Mouse (Mus musculus) frontal cortex, postnatal 10 days (tissue): ENCODE results near the gene Spats2l.

Experiments
- DNase-seq, 2 experiments: peaks; one replicate each; pipeline ENCODE4 v3.0.0; 2022; ENCODE audit warnings: low spot score in 2 of 2, mixed read lengths in 1 of 2

Spats2l gene

DNA sequence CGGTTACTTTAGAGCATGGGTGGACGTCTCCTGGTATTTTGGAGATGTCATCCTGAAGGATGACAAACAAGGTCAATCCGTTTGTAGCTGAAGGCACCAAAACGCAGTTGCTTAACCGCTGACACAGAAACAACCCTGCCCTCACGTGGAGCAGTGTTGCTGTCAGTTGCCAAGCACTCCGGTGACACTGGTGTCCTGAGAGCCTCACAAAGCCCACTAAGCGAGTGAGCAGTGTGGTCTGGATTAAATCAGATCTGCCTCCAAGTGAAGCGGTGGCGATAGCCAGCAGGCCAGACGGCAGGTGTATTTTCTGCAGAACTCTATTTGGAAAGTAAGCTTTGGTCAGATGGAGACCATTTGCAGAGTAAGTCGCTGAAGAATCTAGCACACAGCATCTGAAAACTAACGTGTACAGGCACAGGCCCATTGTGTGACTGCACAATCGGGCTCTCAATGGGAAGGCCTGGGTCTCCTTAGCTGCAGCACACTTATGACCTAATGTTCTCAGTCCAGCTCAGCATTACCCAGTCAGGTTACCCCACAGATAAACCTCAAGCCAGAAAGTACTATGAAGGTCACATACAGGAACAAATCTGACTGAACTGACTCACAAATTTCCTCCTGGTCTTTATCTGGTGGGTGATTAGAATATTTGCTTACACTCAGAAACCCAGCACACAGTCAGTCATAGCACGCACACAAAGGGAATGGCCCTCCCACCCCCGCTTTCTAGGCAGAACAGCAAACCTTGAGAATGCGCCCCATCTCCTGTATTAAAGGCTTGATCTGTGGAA is 51.2 kb downstream of the Spats2l start:
- no peak for DNase-seq

GRCm38 (mm10) chr1:57826245-57826644 is 52.3 kb downstream of the Spats2l start:
- no peak for DNase-seq

DNA sequence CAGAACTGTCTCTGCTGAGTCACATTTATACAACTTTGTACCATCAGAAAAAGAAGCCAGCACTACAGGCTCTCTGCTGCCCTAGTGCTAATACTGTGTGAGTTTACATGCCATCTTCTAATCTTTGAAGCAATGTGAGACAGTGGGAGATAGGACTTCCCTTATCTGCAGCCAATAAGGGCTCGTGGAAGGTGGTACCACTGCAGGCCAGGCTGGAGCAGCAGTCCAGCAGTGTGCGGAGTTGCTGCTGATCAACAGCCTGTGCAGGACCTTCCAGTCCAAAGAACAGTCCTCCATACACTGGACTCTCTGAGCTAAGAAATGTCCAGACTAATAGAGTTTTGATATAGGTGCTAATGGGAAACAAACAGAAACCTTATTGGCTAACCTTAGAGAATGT is 59.2 kb downstream of the Spats2l start:
- DNase-seq = no peak

DNA sequence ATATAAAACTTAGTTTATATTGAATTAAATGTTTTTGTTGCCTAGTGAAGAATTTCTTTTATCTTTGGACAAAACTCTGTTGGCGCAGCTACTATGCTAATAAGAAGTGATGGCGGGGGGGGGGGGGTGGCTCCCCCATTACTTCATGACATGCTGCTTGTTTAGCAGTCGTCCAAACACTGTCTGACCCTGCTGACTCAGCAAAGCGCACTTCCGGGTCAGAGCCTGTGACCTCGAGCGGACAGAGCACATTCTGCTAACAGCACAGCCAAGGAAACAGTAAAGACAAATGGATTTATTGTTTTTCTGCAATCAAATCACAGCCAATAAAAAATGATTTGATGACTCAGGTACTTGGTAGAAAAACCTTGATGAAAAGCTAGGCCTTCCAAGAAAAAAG is 61.2 kb downstream of the Spats2l start:
- no peak for DNase-seq

GRCm38 (mm10) chr1:57836686-57837317 is 62.8 kb downstream of the Spats2l start:
- no peak for DNase-seq

GRCm38 (mm10) chr1:57839863-57840262 is 65.9 kb downstream of the Spats2l start:
- no peak for DNase-seq

DNA sequence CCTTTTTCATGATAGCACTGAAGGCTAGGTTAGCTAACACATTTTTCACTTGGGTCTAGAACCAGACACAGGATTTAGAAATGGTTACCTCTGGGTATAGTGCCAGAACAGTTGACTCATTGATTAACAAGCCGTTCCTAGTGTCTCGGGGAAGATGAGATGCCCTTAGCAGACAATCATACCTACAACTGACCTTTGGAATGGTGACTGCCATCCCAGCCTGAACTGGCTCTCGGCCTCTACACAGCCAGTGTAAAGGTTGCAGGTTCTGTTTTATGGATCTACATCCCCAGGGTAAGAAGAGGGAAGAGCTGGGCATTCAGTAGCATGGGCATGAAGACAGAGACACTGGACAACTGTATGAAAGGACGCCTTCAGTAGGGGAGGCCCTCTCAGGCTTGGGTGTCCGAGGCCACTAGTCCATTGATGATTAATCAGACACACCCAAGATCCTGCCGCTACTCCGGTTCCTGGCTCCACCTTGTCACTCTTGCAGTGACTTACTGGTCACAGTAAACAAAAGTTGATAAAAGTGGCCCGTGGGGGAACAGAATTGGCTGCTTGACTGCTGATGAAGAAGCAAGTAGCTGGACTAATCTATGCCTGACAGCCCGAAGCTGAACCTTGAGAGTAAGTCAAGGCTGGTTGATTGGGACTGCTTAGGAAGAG is 71.2 kb downstream of the Spats2l start:
- DNase-seq = no peak

- DNase-seq = no peak
These were observed 73.1 kb downstream of the Spats2l start for GRCm38 (mm10) chr1:57846856-57847698.

DNA sequence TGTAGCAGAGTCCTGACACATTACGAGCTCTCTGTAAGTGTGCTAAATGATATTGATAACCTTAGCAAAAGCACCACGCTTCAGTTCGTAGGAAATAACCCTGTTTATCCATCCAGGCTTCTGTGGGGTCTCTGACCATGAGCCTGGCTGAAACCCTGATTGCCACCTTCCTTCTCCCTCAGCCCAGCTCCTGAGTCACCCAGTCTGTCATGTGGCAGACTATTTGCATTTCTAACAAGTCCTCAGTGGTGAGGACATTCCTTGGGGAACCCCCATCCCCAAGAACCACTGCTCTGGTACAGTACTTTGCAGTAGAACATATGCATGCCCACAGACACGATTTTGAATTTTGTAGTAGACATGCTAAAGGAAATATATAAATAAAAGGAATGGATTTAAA is 75.1 kb downstream of the Spats2l start:
- no peak for DNase-seq

DNA sequence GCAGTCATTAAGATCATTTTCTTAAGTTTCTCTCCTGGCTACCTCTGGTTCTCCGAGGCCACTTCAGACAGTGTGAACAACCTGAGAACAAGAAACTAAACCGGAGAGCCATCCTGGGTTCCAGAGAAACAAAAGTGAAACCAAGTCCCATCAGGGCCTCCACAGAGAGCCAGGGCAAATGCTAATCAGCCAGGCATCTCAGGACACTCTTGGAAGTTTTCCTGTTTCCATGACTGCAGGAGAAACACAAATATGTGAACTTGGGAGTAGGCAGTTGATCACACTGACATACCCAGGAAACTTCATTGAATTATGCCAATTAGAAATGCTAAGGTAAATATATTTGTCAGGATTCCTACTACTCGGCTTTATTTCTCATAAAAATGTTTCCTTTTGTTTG is 76.0 kb downstream of the Spats2l start:
- DNase-seq = no peak

GRCm38 (mm10) chr1:57851871-57852270 is 77.9 kb downstream of the Spats2l start:
- no peak for DNase-seq

DNA sequence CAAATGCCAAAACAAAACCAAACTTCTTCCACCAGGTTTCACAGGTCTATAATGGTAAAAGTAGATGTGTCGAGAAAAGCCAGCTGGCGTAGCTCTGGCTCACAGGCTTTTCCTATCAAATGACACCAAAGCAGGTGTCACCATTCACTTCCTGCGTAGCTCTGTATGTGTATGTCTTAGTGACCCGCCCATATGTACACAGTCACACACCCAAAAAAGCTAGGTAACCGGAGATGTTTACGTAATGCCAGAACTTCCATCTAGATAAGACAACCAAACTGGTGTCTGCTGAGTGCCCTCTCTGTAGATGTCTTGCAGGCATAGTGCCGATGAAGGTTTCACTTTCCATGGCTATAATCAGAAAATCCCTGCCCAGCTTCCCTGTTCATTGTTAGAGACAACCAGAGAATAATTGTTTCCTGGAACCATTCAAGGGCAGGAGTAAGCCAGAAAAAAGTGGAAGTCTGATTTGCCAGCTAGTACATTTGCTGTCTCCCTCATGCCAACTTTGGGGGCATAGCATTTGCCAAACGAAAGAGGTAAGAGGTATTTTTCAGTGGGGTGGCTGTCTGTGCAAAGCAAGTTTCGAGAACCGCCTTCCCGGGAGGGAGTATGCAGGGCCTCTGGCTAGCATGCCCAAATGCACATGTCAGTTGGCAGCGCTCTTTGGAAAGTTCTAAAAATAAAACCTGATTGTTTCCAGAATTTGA is 78.8 kb downstream of the Spats2l start:
- no peak for DNase-seq

DNA sequence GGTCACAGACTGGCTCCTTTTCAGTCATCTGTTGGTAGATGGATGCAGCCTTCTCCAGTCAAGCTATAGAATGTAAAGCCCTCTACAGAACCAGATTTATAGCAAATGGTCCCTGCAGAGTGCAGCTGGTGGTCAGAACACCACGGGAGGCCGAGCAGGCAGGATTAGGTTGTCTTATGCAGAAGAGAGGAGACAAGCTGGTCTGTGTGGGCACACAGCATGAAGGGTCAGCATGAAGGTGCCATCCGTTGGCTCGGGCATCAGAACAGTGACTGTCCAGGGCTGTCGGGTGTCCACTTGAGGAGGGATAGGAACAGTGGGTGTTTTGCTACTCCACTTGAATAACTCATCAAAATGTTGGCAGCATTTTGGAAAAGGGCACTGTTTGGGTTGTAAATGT is 83.8 kb downstream of the Spats2l start:
- DNase-seq = no peak

DNA sequence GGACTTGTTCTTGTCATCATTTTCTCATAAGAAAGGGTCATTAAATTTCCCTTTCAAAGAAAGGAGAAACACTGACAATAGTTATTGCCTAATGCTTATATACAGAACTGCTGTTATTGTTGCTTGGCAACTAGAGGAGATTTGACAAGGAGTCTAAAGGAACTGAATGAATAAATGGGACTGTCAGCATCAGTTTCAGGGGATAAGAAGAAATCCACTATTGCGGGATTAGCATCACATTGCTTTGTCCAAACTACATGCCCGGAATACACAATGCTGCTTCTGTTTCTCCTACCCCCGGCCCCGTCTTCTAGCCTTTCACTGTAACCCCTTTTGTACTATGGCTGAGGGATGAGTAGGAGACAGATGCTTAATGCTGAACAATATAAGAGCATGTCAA is 88.1 kb downstream of the Spats2l start:
- DNase-seq = no peak

- no peak for DNase-seq
These were observed 94.7 kb downstream of the Spats2l start for GRCm38 (mm10) chr1:57868651-57869050.

DNA sequence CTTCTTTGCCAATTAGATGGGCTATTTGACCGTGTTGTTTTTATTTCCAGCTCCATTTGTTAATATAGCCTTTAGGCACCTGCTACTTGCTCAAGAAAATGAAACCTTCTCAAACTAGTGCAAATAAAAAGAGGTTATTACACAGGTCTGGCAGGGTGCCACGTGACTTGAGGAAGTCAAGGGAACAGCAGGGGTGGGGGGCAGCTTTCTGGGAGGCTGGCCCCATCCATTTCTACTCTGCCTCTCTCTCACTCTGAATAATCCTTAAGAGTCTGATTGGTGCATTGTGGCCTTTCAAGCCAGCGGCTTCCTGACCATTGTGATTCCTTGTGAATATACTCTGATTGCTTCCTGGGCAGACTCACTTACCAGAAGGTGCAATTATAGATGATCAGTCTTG is 98.0 kb downstream of the Spats2l start:
- DNase-seq = no peak

- no peak for DNase-seq
These were observed 100.0 kb downstream of the Spats2l start for GRCm38 (mm10) chr1:57873996-57874395.

- DNase-seq = no peak
These were observed 101.1 kb downstream of the Spats2l start for GRCm38 (mm10) chr1:57875109-57875508.

DNA sequence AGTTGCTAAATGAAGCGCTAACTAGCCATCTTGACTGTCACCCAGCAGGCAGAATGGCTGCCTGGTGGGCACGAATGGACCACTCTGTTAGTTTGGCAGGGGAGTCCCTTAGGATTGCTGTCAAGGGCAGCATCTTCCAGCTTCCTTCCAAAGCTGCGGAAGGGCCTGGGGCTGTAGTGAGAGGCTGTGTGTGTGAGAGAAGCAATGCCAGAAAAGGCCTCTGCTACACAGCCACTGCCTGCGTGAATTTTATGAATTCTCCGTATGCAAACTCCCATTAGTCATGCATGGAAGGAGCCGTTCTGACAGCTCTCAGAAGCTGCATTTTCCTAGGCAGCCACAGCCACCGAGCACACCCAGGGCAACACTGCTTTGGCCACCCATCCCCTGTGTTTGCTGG is 101.5 kb downstream of the Spats2l start:
- DNase-seq = no peak

- no peak for DNase-seq
These were observed 105.0 kb downstream of the Spats2l start for GRCm38 (mm10) chr1:57878957-57879356.

DNA sequence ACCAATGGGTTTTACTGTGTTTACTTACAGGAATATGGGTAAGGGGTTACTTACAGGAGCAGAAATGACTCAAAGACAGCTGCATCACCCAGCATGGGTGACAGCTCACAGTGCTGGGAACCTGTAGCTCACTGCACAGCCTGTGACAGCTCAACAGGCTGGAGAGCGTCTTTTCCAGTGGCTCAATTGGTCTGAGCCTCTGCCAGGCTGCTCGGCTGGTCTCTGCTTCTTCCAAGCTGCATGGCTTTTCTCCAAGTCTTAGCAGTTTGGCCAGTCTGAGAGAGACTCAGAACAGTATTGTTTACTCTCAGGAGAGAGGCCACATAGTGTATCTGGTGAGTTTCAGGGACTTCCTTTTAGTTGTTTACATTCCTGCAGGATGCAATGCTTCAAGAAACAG is 110.9 kb downstream of the Spats2l start:
- DNase-seq = no peak
